Mouse (Mus musculus) midbrain, embryonic 11.5 days (tissue): Measurements from ENCODE around the gene Cib3. TPM values are rescaled to one million over a fixed set of nuclear protein-coding genes. Genes with fewer than 3 reads are reported as not detected.

ENCODE experiments used
- ATAC-seq: fragments of 200-750 bp; cut with Nextera tagmentation; 2 replicates; pipeline ENCODE4 v1.8.0; 2017; ENCODE audit warnings: moderate TSS enrichment, moderate library complexity; ENCODE audit not compliant: low FRiP score
- DNase-seq: peaks from one replicate; pipeline ENCODE4 v3.0.0; 2015; ENCODE audit warnings: low spot score; ENCODE audit errors: missing footprints
- H3K27ac ChIP-seq: fragments of 300-500 bp; sonication (generic); 2 replicates; pipeline ENCODE4 v1.5.1; 2014; ENCODE audit warnings: low read depth, low read length
- H3K27me3 ChIP-seq: fragments of 300-500 bp; sonication (generic); 2 replicates; pipeline ENCODE4 v1.6.1; 2014; ENCODE audit warnings: mild to moderate bottlenecking, low read length, moderate library complexity, mixed read lengths; ENCODE audit not compliant: control insufficient read depth, insufficient read depth
- H3K36me3 ChIP-seq: fragments of 300-500 bp; sonication (generic); 2 replicates; pipeline ENCODE4 v1.6.1; 2014; ENCODE audit warnings: mild to moderate bottlenecking, low read length, moderate library complexity, mixed read lengths; ENCODE audit not compliant: control insufficient read depth, insufficient read depth
- H3K4me1 ChIP-seq: fragments of 300-500 bp; sonication (generic); 2 replicates; pipeline ENCODE4 v1.6.1; 2014; ENCODE audit warnings: low read length; ENCODE audit not compliant: control insufficient read depth, insufficient read depth
- H3K4me2 ChIP-seq: fragments of 300-500 bp; sonication (generic); 2 replicates; pipeline ENCODE4 v1.6.1; 2014; ENCODE audit warnings: mild to moderate bottlenecking, moderate library complexity
- H3K4me3 ChIP-seq: fragments of 300-500 bp; sonication (generic); 2 replicates; pipeline ENCODE4 v1.5.1; 2014; ENCODE audit warnings: low read depth, low read length
- H3K9ac ChIP-seq: fragments of 300-500 bp; sonication (generic); 2 replicates; pipeline ENCODE4 v1.6.1; 2014; ENCODE audit warnings: low read length
- H3K9me3 ChIP-seq: fragments of 300-500 bp; sonication (generic); 2 replicates; pipeline ENCODE4 v1.6.1; 2016; ENCODE audit warnings: low read length; ENCODE audit not compliant: control insufficient read depth
- WGBS: fragments of 180-500 bp; shearing (Covaris S2); extraction: QIAGEN DNeasy Blood & Tissue Kit; methylation state at CpG from one replicate; pipeline ENCODE4 v1.1.7; 2014; 5-methylcytosine and 5-hydroxymethylcytosine counted together
- polyA plus RNA-seq: library from polyadenylated mRNA; unstranded; fragments of >200 nt; fragmentation: Nextera tagmentation; extraction: Ambion mirVana; gene quantifications from 2 replicates; pipeline ENCODE4 v1.2.1, GENCODE M21; 2014

The Cib3 gene
- polyA plus RNA-seq, 1 experiment from 2014 or later, result not detected

GRCm38 (mm10) chr8:72189417-72190214 lies 23.0 kb downstream of the Cib3 start, which contains the start of gene Hsh2d:
Gene Hsh2d (plus strand): TSS chr8:72189638.
- no peaks in the 10 kb centered on the region for H3K4me1 ChIP-seq
- DNase-seq (no peak), ATAC-seq (no peak)
- no peaks in the 10 kb centered on the region for H3K27me3 ChIP-seq
- H3K36me3 ChIP-seq, result no peaks in the 10 kb centered on the region
- no peak within 1 kb of the TSS for H3K4me2 ChIP-seq
- no peak within 1 kb of the TSS for H3K27ac ChIP-seq
- H3K4me3 ChIP-seq, result no peak within 1 kb of the TSS
- no peaks in the 10 kb centered on the region for H3K9me3 ChIP-seq
- no peak within 1 kb of the TSS for H3K9ac ChIP-seq
- 72% methylated on average over 12 of the region's 12 CpGs for WGBS

DNA sequence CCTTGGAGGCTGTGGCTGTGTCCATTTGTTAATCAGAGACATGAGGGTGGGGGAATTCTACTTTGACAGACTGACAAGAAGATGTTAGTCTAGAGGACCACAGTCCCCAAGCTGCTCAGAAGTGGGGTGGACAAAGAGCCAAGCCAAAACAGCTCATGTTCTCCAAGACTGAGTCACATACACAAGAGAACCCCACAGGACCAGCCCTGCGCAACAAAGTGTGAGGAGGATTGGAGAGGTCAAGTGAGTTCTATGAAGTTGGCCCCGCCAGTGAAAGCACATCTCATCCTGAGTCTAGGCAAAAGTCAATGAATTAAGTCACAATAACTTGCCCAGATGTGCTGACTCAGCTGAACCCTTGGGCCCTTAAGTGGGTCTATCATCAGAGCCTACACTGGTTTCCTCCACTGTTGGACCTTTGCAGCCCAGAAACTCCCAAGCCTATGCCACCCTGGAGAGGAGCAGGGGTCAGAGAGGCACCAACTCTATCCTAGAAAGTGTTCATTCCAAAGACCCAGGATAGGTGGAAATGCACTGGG lies 24.8 kb downstream of the Cib3 start:
- no peaks in the 10 kb centered on the region for H3K36me3 ChIP-seq
- DNase-seq (peak; percentile 10), ATAC-seq (no peak)
- H3K27me3 ChIP-seq, result no peaks in the 10 kb centered on the region
- H3K4me1 ChIP-seq, result no peaks in the 10 kb centered on the region
- no peak overlapping the region for H3K9ac ChIP-seq
- H3K4me3 ChIP-seq, result no peak overlapping the region
- no peaks in the 10 kb centered on the region for H3K9me3 ChIP-seq
- WGBS, result 79% methylated on average over 2 of the region's 2 CpGs
- no peak overlapping the region for H3K4me2 ChIP-seq
- no peak overlapping the region for H3K27ac ChIP-seq

- Histone ChIP-seq H3K27me3 (no peaks in the 10 kb centered on the region), H3K9me3 (no peaks in the 10 kb centered on the region), H3K4me3 (no peak overlapping the region), H3K27ac (no peak overlapping the region), H3K9ac (no peak overlapping the region), H3K4me2 (no peak overlapping the region), H3K36me3 (peaks cover 7% of the 10 kb centered on the region; the same call in 1 of the 2 replicates), H3K4me1 (no peaks in the 10 kb centered on the region)
- peak; percentile 53 for DNase-seq
- no peak for ATAC-seq
- WGBS, result 84% methylated on average over 2 of the region's 2 CpGs
These were observed 29.0 kb downstream of the Cib3 start for GRCm38 (mm10) chr8:72183554-72184202.

DNA sequence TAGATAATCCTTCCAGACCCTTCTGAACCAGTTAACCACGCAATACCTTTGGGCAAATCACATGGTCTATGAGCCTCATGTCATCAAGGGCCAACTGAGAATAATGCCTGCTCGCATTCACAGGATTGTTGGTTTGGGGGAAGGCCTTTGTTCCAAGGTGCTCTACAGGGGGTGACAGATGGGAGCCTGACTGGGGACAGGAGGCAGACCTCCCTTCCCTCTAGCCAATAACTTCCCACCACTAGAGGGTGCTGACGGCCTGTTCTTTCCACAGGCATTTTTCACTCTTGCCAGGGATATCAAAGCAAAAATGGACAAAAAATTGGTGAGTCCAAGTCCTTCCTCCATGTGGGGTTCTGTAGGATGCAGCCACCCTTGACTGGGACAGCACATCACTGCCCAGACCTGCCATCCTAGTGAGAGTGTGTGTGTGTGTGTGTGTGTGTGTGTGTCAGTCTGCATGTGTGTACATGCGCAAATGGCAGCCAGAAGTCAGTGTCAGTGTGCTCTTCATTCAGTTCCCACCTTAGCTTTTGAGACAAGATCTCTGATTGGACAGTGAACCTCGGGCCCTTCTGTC lies 35.2 kb downstream of the Cib3 start:
- DNase-seq (peak; percentile 93), ATAC-seq (peak; percentile 57; the same call in 1 of the 2 replicates)
- Histone ChIP-seq H3K27me3 (no peaks in the 10 kb centered on the region), H3K9ac (no peak overlapping the region), H3K36me3 (peaks cover 31% of the 10 kb centered on the region), H3K27ac (no peak overlapping the region), H3K4me2 (no peak overlapping the region), H3K9me3 (no peaks in the 10 kb centered on the region), H3K4me3 (no peak overlapping the region), H3K4me1 (no peaks in the 10 kb centered on the region)
- WGBS, result 56% methylated on average over 5 of the region's 5 CpGs

DNA sequence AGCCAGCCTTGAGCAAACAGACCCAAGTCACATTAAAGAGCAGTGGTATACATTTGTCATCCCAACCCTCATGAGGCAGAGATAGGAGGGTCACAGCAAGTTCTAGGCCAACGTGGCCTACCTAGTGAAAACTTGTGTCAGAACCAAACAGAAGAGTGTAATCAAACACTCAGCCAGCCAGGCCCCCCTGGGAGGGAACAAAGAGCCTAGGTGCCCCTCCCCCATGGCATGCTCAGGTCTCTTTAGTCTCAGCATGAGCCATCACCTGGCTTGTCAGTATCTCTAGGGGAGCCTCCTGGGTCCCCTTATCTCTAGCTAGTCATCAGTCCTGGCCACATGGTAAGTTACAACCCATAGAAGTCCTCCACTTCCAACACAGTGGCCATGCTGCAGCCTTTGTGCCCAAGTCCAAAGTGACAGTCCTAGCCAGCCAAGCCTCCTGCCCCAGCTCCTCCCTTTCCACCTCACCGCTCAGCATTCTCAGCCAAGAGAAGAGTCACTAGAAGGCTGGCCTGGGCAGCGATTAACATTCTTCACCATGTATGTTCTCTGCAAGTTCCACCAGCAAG lies 42.9 kb downstream of the Cib3 start:
- H3K27me3 ChIP-seq, result no peaks in the 10 kb centered on the region
- H3K4me1 ChIP-seq, result no peaks in the 10 kb centered on the region
- H3K4me3 ChIP-seq, result no peak overlapping the region
- 95% methylated on average over 3 of the region's 3 CpGs for WGBS
- no peak overlapping the region for H3K9ac ChIP-seq
- H3K27ac ChIP-seq, result no peak overlapping the region
- peaks cover 23% of the 10 kb centered on the region for H3K36me3 ChIP-seq
- H3K9me3 ChIP-seq, result no peaks in the 10 kb centered on the region
- ATAC-seq (no peak), DNase-seq (peak; percentile 33)
- H3K4me2 ChIP-seq, result no peak overlapping the region

GRCm38 (mm10) chr8:72169098-72169668 lies 43.5 kb downstream of the Cib3 start:
- ATAC-seq, result no peak
- WGBS, result 85% methylated on average over 3 of the region's 3 CpGs
- DNase-seq, result peak; percentile 1
- Histone ChIP-seq H3K9ac (no peak overlapping the region), H3K4me2 (no peak overlapping the region), H3K4me1 (no peaks in the 10 kb centered on the region), H3K27ac (no peak overlapping the region), H3K27me3 (no peaks in the 10 kb centered on the region), H3K9me3 (no peaks in the 10 kb centered on the region), H3K36me3 (peaks cover 19% of the 10 kb centered on the region), H3K4me3 (no peak overlapping the region)

- Histone ChIP-seq H3K4me2 (no peak overlapping the region), H3K9ac (no peak overlapping the region), H3K36me3 (no peaks in the 10 kb centered on the region), H3K4me3 (no peak overlapping the region), H3K27me3 (no peaks in the 10 kb centered on the region), H3K9me3 (no peaks in the 10 kb centered on the region), H3K27ac (no peak overlapping the region), H3K4me1 (peaks cover 11% of the 10 kb centered on the region)
- ATAC-seq, result no peak
- no peak for DNase-seq
These were observed 49.8 kb downstream of the Cib3 start for GRCm38 (mm10) chr8:72162821-72163220.

DNA sequence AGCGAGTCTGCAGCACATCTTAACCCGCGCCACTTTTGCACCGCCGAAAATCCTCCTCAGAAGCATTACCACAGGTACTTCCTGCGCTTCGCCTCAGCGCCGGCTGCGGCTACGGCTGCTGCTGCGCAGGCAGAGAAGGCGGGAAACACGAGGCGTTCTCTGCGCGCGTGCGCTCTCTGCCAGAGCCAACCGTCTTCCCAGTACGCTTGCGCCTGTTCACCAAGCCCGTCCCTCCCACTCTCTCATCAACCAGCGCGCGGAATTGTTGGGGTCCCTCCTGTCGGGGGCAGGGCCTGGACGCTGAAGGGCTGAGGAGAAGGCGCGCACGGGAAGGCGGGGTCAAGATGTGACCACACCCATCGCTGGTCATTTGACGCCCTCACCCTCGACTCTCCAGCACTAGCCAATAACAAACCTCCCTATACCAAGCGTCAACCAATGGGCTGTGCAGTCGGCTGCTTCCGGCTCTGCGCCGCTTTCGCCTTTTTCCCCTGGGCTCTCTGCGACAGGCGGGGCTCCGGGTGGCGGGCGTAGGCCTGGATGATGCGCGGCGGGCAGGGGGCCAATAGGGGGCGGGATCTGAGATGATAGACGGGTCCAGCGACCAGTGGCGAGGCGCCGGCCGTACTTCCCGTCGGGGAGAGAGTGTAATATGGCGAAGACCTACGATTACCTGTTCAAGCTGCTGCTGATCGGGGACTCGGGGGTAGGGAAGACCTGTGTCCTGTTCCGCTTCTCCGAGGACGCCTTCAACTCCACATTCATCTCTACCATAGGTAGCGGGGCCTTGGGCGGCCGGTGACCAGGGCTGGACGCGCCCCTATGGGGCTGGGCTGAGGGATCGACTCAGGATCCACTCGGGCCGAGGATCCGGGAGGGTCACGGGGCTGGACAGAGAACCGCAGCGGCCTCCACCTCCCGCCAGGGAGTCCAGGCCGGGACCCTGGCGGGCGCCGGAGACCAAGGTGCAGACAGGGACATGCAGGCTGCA lies 51.6 kb downstream of the Cib3 start, which contains the start of gene Rab8a:
TSS of gene Rab8a (plus strand) at position 494 of the 991 bp plus-strand sequence.
- Histone ChIP-seq H3K4me1 (peaks cover 11% of the 10 kb centered on the region), H3K9me3 (no peaks in the 10 kb centered on the region)
- WGBS, result under 1% methylated on average over 82 of the region's 82 CpGs

More for the DNA sequence above, 51.6 kb downstream of the Cib3 start, which contains the start of gene Rab8a:
- Histone ChIP-seq H3K27me3 (no peaks in the 10 kb centered on the region), H3K4me2 (peak within 1 kb of the TSS; percentile 91), H3K36me3 (no peaks in the 10 kb centered on the region), H3K4me3 (peak within 1 kb of the TSS; percentile 90), H3K27ac (peak within 1 kb of the TSS; percentile 25; the same call in 1 of the 2 replicates), H3K9ac (peak within 1 kb of the TSS; percentile 89)
- ATAC-seq, result peak; percentile 99
- peak; percentile 100 for DNase-seq
